Comparison of ENCODE assay signal across 9 mouse cellular contexts in genomic region chr5:52524207-52524606, GRCm38 (mm10). TPM values are rescaled to one million over a fixed set of nuclear protein-coding genes. Genes with fewer than 3 reads are reported as not detected.
DNase-seq lines count a peak whose midpoint lies in the region; ATAC-seq and TF ChIP-seq lines count a peak whose summit lies in the region.
"Had no signal": no experiment of that assay in that cellular context is flagged by ENCODE, and none has a peak within 500 bp of the region (broad histone marks: within the 10 kb centered on the region; RNA-seq: fewer than 3 reads in every experiment).

No protein-coding gene starts in this region.

- no peak overlapping the region for H3K4me3 ChIP-seq in heart, postnatal 0 days (ENCODE audit: low read depth, low read length)
- H3K4me3 ChIP-seq in heart, embryonic 10.5 days = no peak overlapping the region
- no peak overlapping the region for H3K4me3 ChIP-seq in forebrain, postnatal 0 days (ENCODE audit: low read depth, low read length)

- TF ChIP-seq EP300 in heart, postnatal 0 days (IDR thresholded peaks at IDR 0.05; ENCODE audit: low read depth) = no peak

- POLR2A ChIA-PET in Patski (lab: Charles Lee) = no interaction called here

- WGBS in heart, postnatal 0 days = 47% methylated on average over 3 of the region's 3 CpGs
- WGBS in heart, embryonic 10.5 days = 45% methylated on average over 3 of the region's 3 CpGs
- 52% methylated on average over 3 of the region's 3 CpGs for WGBS in forebrain, postnatal 0 days

- DNase-seq in heart, postnatal 0 days (ENCODE audit: low spot score) = peak; percentile 61
- DNase-seq in heart, embryonic 10.5 days (ENCODE audit: low spot score) = no peak
- DNase-seq in Patski (ENCODE audit: low read depth, low spot score) = peak; percentile 12
- DNase-seq in forebrain, postnatal 0 days = peak; percentile 69
- peak; percentile 25 to 51 for DNase-seq in layer of hippocampus, postnatal 36 days
- DNase-seq in ovary, postnatal 36 days (ENCODE audit: low spot score) = peak; percentile 24
- no peak for DNase-seq in thymus, postnatal 0 days (ENCODE audit: low spot score)
- DNase-seq in thymus, adult 18-20 months = no peak

- in situ Hi-C loops in Patski (cut with MboI; ENCODE audit: low pct_unique_long_range_greater_than_20kb) = loop anchor here (5.0 kb wide), 1 partner anchor 392 kb away; no protein-coding TSS in a partner anchor

- H3K27me3 ChIP-seq in heart, postnatal 0 days (ENCODE audit: control insufficient read depth, insufficient read depth, low read length) = no peaks in the 10 kb centered on the region
- 0 out of 2 replicates have a peak, but pooled peaks cover 4% of the 10 kb centered on the region for H3K27me3 ChIP-seq in heart, embryonic 10.5 days (ENCODE audit: insufficient read depth, poor library complexity, severe bottlenecking)
- peaks cover 2% of the 10 kb centered on the region for H3K27me3 ChIP-seq in Patski
- H3K27me3 ChIP-seq in forebrain, postnatal 0 days (ENCODE audit: insufficient read depth, low read length) = no peaks in the 10 kb centered on the region

- H3K9ac ChIP-seq in heart, postnatal 0 days (replicated peaks; ENCODE audit: low read depth, low read length) = no peak overlapping the region
- no peak overlapping the region for H3K9ac ChIP-seq in forebrain, postnatal 0 days

- ATAC-seq in heart, postnatal 0 days (ENCODE audit: insufficient read depth, low read depth) = peak; percentile 66; the same call in 1 of the 2 replicates
- peak; percentile 33 for ATAC-seq in Patski
- ATAC-seq in forebrain, postnatal 0 days = peak; percentile 79

- no peaks in the 10 kb centered on the region for H3K36me3 ChIP-seq in heart, postnatal 0 days (replicated peaks; ENCODE audit: control insufficient read depth, insufficient read depth, low read length)
- H3K36me3 ChIP-seq in heart, embryonic 10.5 days = 0 out of 2 replicates have a peak, but pooled peaks cover 1% of the 10 kb centered on the region
- no peaks in the 10 kb centered on the region for H3K36me3 ChIP-seq in forebrain, postnatal 0 days (ENCODE audit: insufficient read depth)

- H3K9me3 ChIP-seq in heart, postnatal 0 days (replicated peaks; ENCODE audit: control insufficient read depth, low read length) = no peaks in the 10 kb centered on the region; the same call in 1 of the 2 replicates
- peaks cover 3% of the 10 kb centered on the region for H3K9me3 ChIP-seq in heart, embryonic 10.5 days
- no peaks in the 10 kb centered on the region for H3K9me3 ChIP-seq in forebrain, postnatal 0 days (ENCODE audit: low read length)

- H3K4me1 ChIP-seq in heart, postnatal 0 days (ENCODE audit: control insufficient read depth, insufficient read depth) = no peaks in the 10 kb centered on the region
- H3K4me1 ChIP-seq in heart, embryonic 10.5 days = peaks cover 7% of the 10 kb centered on the region; the same call in 1 of the 2 replicates
- H3K4me1 ChIP-seq in forebrain, postnatal 0 days (ENCODE audit: insufficient read depth) = no peaks in the 10 kb centered on the region

- CTCF ChIA-PET in Patski (lab: Charles Lee) = interaction anchor here (0.9 to 2.0 kb wide), 7 partner anchors 9 to 136 kb away, joined by 3 to 8 read pairs (median 3); no protein-coding TSS in a partner anchor

- H3K4me2 ChIP-seq in heart, postnatal 0 days (ENCODE audit: low read depth, low read length) = no peak overlapping the region
- H3K4me2 ChIP-seq in forebrain, postnatal 0 days (ENCODE audit: low read depth) = no peak overlapping the region

- H3K27ac ChIP-seq in heart, postnatal 0 days (ENCODE audit: low read depth) = no peak overlapping the region
- H3K27ac ChIP-seq in heart, embryonic 10.5 days = no peak overlapping the region
- H3K27ac ChIP-seq in forebrain, postnatal 0 days (ENCODE audit: low read depth, low read length) = no peak overlapping the region

- peak; percentile 81 for TF ChIP-seq CTCF in heart, postnatal 0 days (IDR thresholded peaks at IDR 0.05; ENCODE audit: low read depth)
- peak; percentile 74 for TF ChIP-seq CTCF in Patski (IDR thresholded peaks at IDR 0.05)
- peak; percentile 82 for TF ChIP-seq CTCF in forebrain, postnatal 0 days (IDR thresholded peaks at IDR 0.05; ENCODE audit: low read depth)

RNA-seq across cellular contexts. Expression of gene Lgi2, which starts 42.1 kb away (rescaled TPM):
- 0.88 and 2.8 TPM in 2 replicates for total RNA-seq in heart, postnatal 0 days (2014; rRNA removed; ENCODE audit: low replicate concordance)
- 0.63 and 0.69 TPM in 2 replicates for polyA plus RNA-seq in heart, postnatal 0 days (2015; fragmentation: Nextera tagmentation; extraction: Ambion mirVana)
- polyA plus RNA-seq in heart, embryonic 10.5 days (2016; fragmentation: Nextera tagmentation; extraction: Ambion mirVana) = 3.6 and 4.2 TPM in 2 replicates
- 0.39 TPM for polyA plus RNA-seq in Patski (2021)
- 14.6 and 15.1 TPM in 2 replicates for total RNA-seq in forebrain, postnatal 0 days (2014; rRNA removed)
- polyA plus RNA-seq in forebrain, postnatal 0 days (2015; fragmentation: Nextera tagmentation; extraction: Ambion mirVana) = 4.3 and 6.1 TPM in 2 replicates
- 10 to 100 TPM; 21.5 to 23.4 TPM for total RNA-seq in layer of hippocampus, postnatal 36 days (2021)
- polyA plus RNA-seq in thymus, postnatal 0 days (2015; fragmentation: Nextera tagmentation; extraction: Ambion mirVana) = 2.4 TPM in 2 replicates
- total RNA-seq: neutrophil, adult 5-6 weeks had no signal

RNA-seq across cellular contexts. Expression of gene Ccdc149, which starts 52.9 kb away (rescaled TPM):
- total RNA-seq in heart, postnatal 0 days (2014; rRNA removed; ENCODE audit: low replicate concordance) = 2.2 and 3.1 TPM in 2 replicates
- 2.6 and 3.1 TPM in 2 replicates for polyA plus RNA-seq in heart, postnatal 0 days (2015; fragmentation: Nextera tagmentation; extraction: Ambion mirVana)
- 1.5 and 2.5 TPM in 2 replicates for polyA plus RNA-seq in heart, embryonic 10.5 days (2016; fragmentation: Nextera tagmentation; extraction: Ambion mirVana)
- polyA plus RNA-seq in Patski (2021) = 10.2 TPM
- total RNA-seq in forebrain, postnatal 0 days (2014; rRNA removed) = 16.1 and 21.4 TPM in 2 replicates
- polyA plus RNA-seq in forebrain, postnatal 0 days (2015; fragmentation: Nextera tagmentation; extraction: Ambion mirVana) = 13.4 and 16.0 TPM in 2 replicates
- 10 to 100 TPM; 61.5 to 66.2 TPM for total RNA-seq in layer of hippocampus, postnatal 36 days (2021)
- 0.26 and 0.42 TPM in 2 replicates for polyA plus RNA-seq in thymus, postnatal 0 days (2015; fragmentation: Nextera tagmentation; extraction: Ambion mirVana)
- total RNA-seq: neutrophil, adult 5-6 weeks had no signal

Comparison
In these comparisons a context has a peak if more than half of its experiments do, and no peak if none do; other contexts are left out.
1. DNase-seq: peak in heart, postnatal 0 days (single experiment), Patski (single experiment), forebrain, postnatal 0 days (single experiment), layer of hippocampus, postnatal 36 days (2 of 2) and ovary, postnatal 36 days (single experiment); none in heart, embryonic 10.5 days (single experiment), thymus, postnatal 0 days (single experiment) and thymus, adult 18-20 months (0 of 2).
2. Peak in every context shown above with its lines, with median percentiles within 50 percentile points of each other: ATAC-seq and CTCF ChIP-seq.